Mouse (Mus musculus) hindbrain, embryonic 12.5 days (tissue): ENCODE measurements around the gene 4930579F01Rik. TPM values are rescaled to one million over a fixed set of nuclear protein-coding genes. Genes with fewer than 3 reads are reported as not detected.
"Not testable (repeated sequence)": the region's sequence is repeated elsewhere in the genome, so short reads cannot be mapped to it uniquely, and the experiment has no call there.

Experiments used
- ATAC-seq: fragments of 200-750 bp; cut with Nextera tagmentation; 2 replicates; pipeline ENCODE4 v1.8.0; 2017; ENCODE audit warnings: moderate TSS enrichment; ENCODE audit not compliant: low FRiP score
- H3K27ac ChIP-seq: fragments of 300-500 bp; sonication (generic); 2 replicates; pipeline ENCODE4 v1.5.1; 2016; ENCODE audit warnings: mild to moderate bottlenecking
- H3K27me3 ChIP-seq: fragments of 300-500 bp; sonication (generic); 2 replicates; pipeline ENCODE4 v1.6.1; 2016; ENCODE audit warnings: mild to moderate bottlenecking
- H3K36me3 ChIP-seq: fragments of 300-500 bp; sonication (generic); 2 replicates; pipeline ENCODE4 v1.6.1; 2016; ENCODE audit warnings: mild to moderate bottlenecking
- H3K4me1 ChIP-seq: fragments of 300-500 bp; sonication (generic); 2 replicates; pipeline ENCODE4 v1.6.1; 2016
- H3K4me2 ChIP-seq: fragments of 300-500 bp; sonication (generic); replicated peaks from 2 replicates; pipeline ENCODE4 v1.6.1; 2016; ENCODE audit warnings: mild to moderate bottlenecking
- H3K4me3 ChIP-seq: fragments of 300-500 bp; sonication (generic); 2 replicates; pipeline ENCODE4 v1.5.1; 2016; ENCODE audit warnings: mild to moderate bottlenecking
- H3K9ac ChIP-seq: fragments of 300-500 bp; sonication (generic); 2 replicates; pipeline ENCODE4 v1.6.1; 2016; ENCODE audit warnings: mild to moderate bottlenecking, moderate library complexity
- H3K9me3 ChIP-seq: fragments of 300-500 bp; sonication (generic); replicated peaks from 2 replicates; pipeline ENCODE4 v1.6.1; 2016; ENCODE audit warnings: mild to moderate bottlenecking
- WGBS: fragments of 180-500 bp; shearing (Covaris S2); methylation state at CpG from one replicate; pipeline ENCODE4 v1.1.7; 2016; 5-methylcytosine and 5-hydroxymethylcytosine counted together
- polyA plus RNA-seq: library from polyadenylated mRNA; unstranded; fragments of >200 nt; fragmentation: Nextera tagmentation; extraction: Ambion mirVana; gene quantifications from 2 replicates; pipeline ENCODE4 v1.2.1, GENCODE M21; 2016

4930579F01Rik gene
- polyA plus RNA-seq, 1 experiment from 2014 or later, result not detected

DNA sequence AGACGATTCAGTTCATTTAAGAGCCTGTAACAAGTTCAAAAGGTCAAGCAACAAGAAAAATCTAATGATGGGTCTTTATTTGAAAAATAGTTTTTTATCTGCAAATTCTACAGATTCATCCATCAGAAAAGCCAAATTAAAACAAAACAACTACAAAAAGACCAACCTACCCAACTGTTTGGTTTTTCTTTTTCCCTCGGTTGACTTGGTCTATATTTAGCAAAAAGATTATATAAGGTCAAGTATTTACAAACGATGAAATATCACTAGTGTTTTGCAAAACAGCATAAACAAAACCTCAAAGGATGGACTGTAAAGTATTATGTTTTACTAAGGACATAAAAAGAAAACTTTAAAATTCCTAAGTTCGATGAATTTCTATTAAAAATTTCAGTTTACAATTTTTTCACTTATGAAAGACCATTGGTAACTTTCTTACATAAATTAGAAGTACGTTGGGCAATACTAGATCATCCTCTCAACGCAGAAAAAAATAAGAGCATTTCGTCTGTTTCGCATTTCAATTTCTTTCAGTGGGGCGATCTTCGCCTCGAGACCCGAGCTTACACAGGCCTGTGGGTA is 50.8 kb downstream of the 4930579F01Rik start:
- Histone ChIP-seq H3K27me3 (no peaks in the 10 kb centered on the region), H3K4me2 (peak overlapping the region; percentile 62), H3K27ac (peak overlapping the region; percentile 97), H3K4me1 (peaks cover 4% of the 10 kb centered on the region; the same call in 1 of the 2 replicates), H3K4me3 (peak overlapping the region; percentile 63), H3K9ac (peak overlapping the region; percentile 49; the same call in 1 of the 2 replicates), H3K36me3 (no peaks in the 10 kb centered on the region), H3K9me3 (no peaks in the 10 kb centered on the region)
- WGBS, result 9% methylated on average over 12 of the region's 12 CpGs
- ATAC-seq, result no peak

GRCm38 (mm10) chr3:138142052-138142732 is 51.4 kb downstream of the 4930579F01Rik start:
- H3K4me2 ChIP-seq, result peak overlapping the region; percentile 62
- H3K9me3 ChIP-seq, result no peaks in the 10 kb centered on the region
- H3K4me1 ChIP-seq, result peaks cover 4% of the 10 kb centered on the region; the same call in 1 of the 2 replicates
- no peak for ATAC-seq
- peak overlapping the region; percentile 7; the same call in 1 of the 2 replicates for H3K4me3 ChIP-seq
- 71% methylated on average over 4 of the region's 4 CpGs for WGBS
- H3K27ac ChIP-seq, result no peak overlapping the region
- H3K36me3 ChIP-seq, result no peaks in the 10 kb centered on the region
- no peak overlapping the region for H3K9ac ChIP-seq
- no peaks in the 10 kb centered on the region for H3K27me3 ChIP-seq

DNA sequence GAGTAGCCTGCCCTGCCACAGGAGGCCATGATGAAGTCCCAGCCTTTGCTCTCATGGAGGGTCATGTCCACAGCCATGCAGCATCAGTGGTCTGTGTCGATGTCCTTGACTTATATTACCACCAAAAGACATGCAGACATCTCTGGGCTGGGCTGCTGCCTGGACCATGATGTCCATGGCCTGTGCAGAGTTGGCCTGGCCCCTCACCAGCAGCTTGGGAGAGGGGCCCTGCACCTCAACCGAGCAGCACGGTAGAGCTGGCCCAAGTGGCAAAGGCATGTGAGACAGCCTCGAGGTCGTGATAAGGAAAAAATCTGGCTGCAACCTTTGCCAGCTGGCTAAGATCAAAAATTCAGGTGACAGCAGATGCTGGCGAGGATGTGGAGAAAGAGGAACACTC is 54.0 kb downstream of the 4930579F01Rik start:
- no peak overlapping the region for H3K4me3 ChIP-seq
- no peak overlapping the region for H3K4me2 ChIP-seq
- ATAC-seq, result no peak
- WGBS, result 95% methylated on average over 6 of the region's 6 CpGs
- H3K27me3 ChIP-seq, result no peaks in the 10 kb centered on the region
- H3K4me1 ChIP-seq, result peaks cover 4% of the 10 kb centered on the region; the same call in 1 of the 2 replicates
- H3K9ac ChIP-seq, result no peak overlapping the region
- no peaks in the 10 kb centered on the region for H3K9me3 ChIP-seq
- H3K36me3 ChIP-seq, result no peaks in the 10 kb centered on the region
- no peak overlapping the region for H3K27ac ChIP-seq

GRCm38 (mm10) chr3:138138146-138138545 is 55.5 kb downstream of the 4930579F01Rik start:
- not testable (repeated sequence) for H3K9ac ChIP-seq, H3K36me3 ChIP-seq, H3K4me2 ChIP-seq, H3K4me1 ChIP-seq, H3K27ac ChIP-seq, H3K27me3 ChIP-seq, H3K4me3 ChIP-seq, H3K9me3 ChIP-seq
- WGBS, result 86% methylated on average over 13 of the region's 13 CpGs
- ATAC-seq, result peak; percentile 34

- ATAC-seq, result no peak
- Histone ChIP-seq H3K4me1 (0 out of 2 replicates have a peak, but pooled peaks cover 2% of the 10 kb centered on the region), H3K9ac (no peak overlapping the region), H3K4me3 (no peak overlapping the region), H3K36me3 (no peaks in the 10 kb centered on the region), H3K4me2 (no peak overlapping the region), H3K9me3 (no peaks in the 10 kb centered on the region), H3K27ac (no peak overlapping the region), H3K27me3 (no peaks in the 10 kb centered on the region)
- 95% methylated on average over 1 of the region's 1 CpGs for WGBS
Measured at GRCm38 (mm10) chr3:138134528-138134927, 59.1 kb downstream of the 4930579F01Rik start.

- Histone ChIP-seq H3K4me1 (0 out of 2 replicates have a peak, but pooled peaks cover 2% of the 10 kb centered on the region), H3K4me3 (no peak overlapping the region), H3K9ac (no peak overlapping the region), H3K27ac (no peak overlapping the region), H3K9me3 (no peaks in the 10 kb centered on the region), H3K36me3 (no peaks in the 10 kb centered on the region), H3K27me3 (no peaks in the 10 kb centered on the region), H3K4me2 (no peak overlapping the region)
- ATAC-seq, result no peak
- WGBS, result 86% methylated on average over 11 of the region's 11 CpGs
Measured at GRCm38 (mm10) chr3:138133916-138134315, 59.7 kb downstream of the 4930579F01Rik start.

- H3K36me3 ChIP-seq, result no peaks in the 10 kb centered on the region
- H3K4me1 ChIP-seq, result 0 out of 2 replicates have a peak, but pooled peaks cover 2% of the 10 kb centered on the region
- ATAC-seq, result no peak
- WGBS, result 88% methylated on average over 8 of the region's 8 CpGs
- H3K4me3 ChIP-seq, result no peak overlapping the region
- H3K9me3 ChIP-seq, result no peaks in the 10 kb centered on the region
- H3K27me3 ChIP-seq, result no peaks in the 10 kb centered on the region
- no peak overlapping the region for H3K27ac ChIP-seq
- no peak overlapping the region for H3K9ac ChIP-seq
- no peak overlapping the region for H3K4me2 ChIP-seq
Measured at GRCm38 (mm10) chr3:138133463-138133862, 60.2 kb downstream of the 4930579F01Rik start.

- no peak for ATAC-seq
- Histone ChIP-seq H3K4me2 (no peak overlapping the region), H3K27ac (no peak overlapping the region), H3K9ac (no peak overlapping the region), H3K27me3 (no peaks in the 10 kb centered on the region), H3K4me3 (no peak overlapping the region), H3K36me3 (no peaks in the 10 kb centered on the region), H3K9me3 (no peaks in the 10 kb centered on the region), H3K4me1 (0 out of 2 replicates have a peak, but pooled peaks cover 2% of the 10 kb centered on the region)
- WGBS, result 61% methylated on average over 9 of the region's 9 CpGs
Measured at GRCm38 (mm10) chr3:138131168-138131567, 62.5 kb downstream of the 4930579F01Rik start.

DNA sequence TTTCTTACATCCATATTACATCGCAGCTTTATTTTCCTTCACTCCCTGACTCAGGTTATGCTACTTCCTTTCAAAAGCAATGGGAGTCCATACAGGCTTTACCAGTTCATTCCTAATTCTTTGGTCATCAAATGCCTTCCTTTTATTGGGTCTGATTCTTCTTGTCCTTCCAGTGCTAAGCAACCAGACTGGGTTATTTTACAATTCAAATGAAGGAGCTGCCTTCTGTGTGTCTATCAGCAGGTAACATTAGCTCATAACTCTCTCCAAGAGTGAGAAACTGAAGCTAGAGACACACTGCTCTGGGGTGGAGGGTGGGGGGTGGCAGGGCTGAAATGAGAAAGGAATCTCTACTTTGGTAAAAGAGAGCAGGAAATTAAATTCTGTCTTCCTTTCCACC is 62.9 kb downstream of the 4930579F01Rik start:
- no peaks in the 10 kb centered on the region for H3K36me3 ChIP-seq
- no peak overlapping the region for H3K4me3 ChIP-seq
- H3K4me2 ChIP-seq, result no peak overlapping the region
- 0 out of 2 replicates have a peak, but pooled peaks cover 2% of the 10 kb centered on the region for H3K4me1 ChIP-seq
- WGBS, result 41% methylated on average over 1 of the region's 1 CpGs
- no peak overlapping the region for H3K27ac ChIP-seq
- H3K27me3 ChIP-seq, result no peaks in the 10 kb centered on the region
- no peak for ATAC-seq
- no peak overlapping the region for H3K9ac ChIP-seq
- no peaks in the 10 kb centered on the region for H3K9me3 ChIP-seq

GRCm38 (mm10) chr3:138129110-138129509 is 64.5 kb downstream of the 4930579F01Rik start:
- Histone ChIP-seq H3K4me3 (no peak overlapping the region), H3K27ac (no peak overlapping the region), H3K9ac (no peak overlapping the region), H3K9me3 (no peaks in the 10 kb centered on the region), H3K27me3 (no peaks in the 10 kb centered on the region), H3K4me1 (0 out of 2 replicates have a peak, but pooled peaks cover 2% of the 10 kb centered on the region), H3K4me2 (no peak overlapping the region), H3K36me3 (no peaks in the 10 kb centered on the region)
- WGBS, result 96% methylated on average over 6 of the region's 6 CpGs
- ATAC-seq, result no peak

DNA sequence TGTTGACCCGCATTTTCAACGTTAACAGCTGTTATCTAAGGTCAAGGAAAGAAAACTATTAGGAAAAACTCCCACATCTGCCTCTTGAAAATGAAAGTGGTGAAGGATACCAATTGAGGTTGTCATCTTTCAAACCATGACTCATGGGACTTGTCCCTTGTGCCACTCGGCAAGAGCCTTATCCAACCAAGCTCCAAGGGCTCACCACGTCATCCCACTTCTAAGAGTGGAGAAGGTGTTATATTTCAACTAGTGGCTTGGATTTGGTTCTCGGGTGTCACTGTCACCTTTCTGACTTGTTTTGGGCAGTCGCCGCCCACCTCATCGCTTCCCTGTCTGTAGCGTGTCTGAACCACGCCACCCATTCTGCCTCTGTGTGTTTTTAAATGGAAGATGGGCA is 69.8 kb downstream of the 4930579F01Rik start:
- no peak overlapping the region for H3K4me2 ChIP-seq
- WGBS, result 84% methylated on average over 10 of the region's 10 CpGs
- no peaks in the 10 kb centered on the region for H3K9me3 ChIP-seq
- H3K36me3 ChIP-seq, result no peaks in the 10 kb centered on the region
- ATAC-seq, result no peak
- no peaks in the 10 kb centered on the region for H3K4me1 ChIP-seq
- H3K27me3 ChIP-seq, result no peaks in the 10 kb centered on the region
- no peak overlapping the region for H3K27ac ChIP-seq
- no peak overlapping the region for H3K9ac ChIP-seq
- no peak overlapping the region for H3K4me3 ChIP-seq

DNA sequence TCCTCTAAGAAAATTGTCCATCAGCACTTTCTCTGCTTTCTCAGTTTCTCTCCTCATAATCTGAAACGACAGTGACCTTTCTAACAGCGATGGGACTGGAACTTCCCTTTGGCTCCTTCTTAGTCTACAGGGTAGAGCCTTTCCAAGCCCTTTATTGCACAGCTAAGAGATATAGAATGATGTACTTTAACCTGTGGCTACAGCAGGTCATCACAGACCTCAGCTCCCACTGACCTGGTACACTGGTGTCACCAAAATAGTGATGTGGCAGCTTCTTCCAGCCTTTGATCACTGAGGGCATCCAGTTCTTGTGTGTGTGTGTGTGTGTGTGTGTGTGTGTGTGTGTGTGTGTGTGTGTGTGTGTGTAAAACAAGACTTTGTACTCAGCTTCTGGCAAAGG is 72.2 kb downstream of the 4930579F01Rik start:
- Histone ChIP-seq H3K36me3 (no peaks in the 10 kb centered on the region), H3K27me3 (no peaks in the 10 kb centered on the region), H3K9me3 (no peaks in the 10 kb centered on the region), H3K4me2 (no peak overlapping the region), H3K9ac (no peak overlapping the region), H3K4me1 (no peaks in the 10 kb centered on the region), H3K27ac (no peak overlapping the region), H3K4me3 (no peak overlapping the region)
- 93% methylated on average over 2 of the region's 2 CpGs for WGBS
- no peak for ATAC-seq
